Mouse (Mus musculus) small intestine, adult 2 months (tissue): ENCODE data around the gene Grap2.

Experiments used
- CTCF ChIP-seq: fragments of 200-500 bp; IDR thresholded peaks from 2 replicates; pipeline ENCODE4 v1.5.1; 2012; ENCODE audit warnings: low read depth, mild to moderate bottlenecking, control low read depth, inconsistent platforms, low read length, moderate library complexity, mixed read lengths; ENCODE audit not compliant: insufficient replicate concordance, insufficient read length; ENCODE audit errors: extremely low read depth
- POLR2A ChIP-seq: fragments of 200-500 bp; IDR thresholded peaks from 2 replicates; pipeline ENCODE4 v1.6.1; 2012; ENCODE audit warnings: low read depth, mild to moderate bottlenecking, control low read depth, inconsistent platforms, low read length, moderate library complexity

GRCm38 (mm10) chr15:80650412-80650811, 78.0 kb downstream of the Grap2 start:
- TF ChIP-seq CTCF (no peak), POLR2A (no peak)
